Mouse (Mus musculus) lung, postnatal 25 days (tissue): ENCODE results near the gene Lpcat1.

Experiments
- DNase-seq: peaks from one replicate; pipeline ENCODE4 v3.0.0; 2022; ENCODE audit warnings: low spot score

The Lpcat1 gene

DNA sequence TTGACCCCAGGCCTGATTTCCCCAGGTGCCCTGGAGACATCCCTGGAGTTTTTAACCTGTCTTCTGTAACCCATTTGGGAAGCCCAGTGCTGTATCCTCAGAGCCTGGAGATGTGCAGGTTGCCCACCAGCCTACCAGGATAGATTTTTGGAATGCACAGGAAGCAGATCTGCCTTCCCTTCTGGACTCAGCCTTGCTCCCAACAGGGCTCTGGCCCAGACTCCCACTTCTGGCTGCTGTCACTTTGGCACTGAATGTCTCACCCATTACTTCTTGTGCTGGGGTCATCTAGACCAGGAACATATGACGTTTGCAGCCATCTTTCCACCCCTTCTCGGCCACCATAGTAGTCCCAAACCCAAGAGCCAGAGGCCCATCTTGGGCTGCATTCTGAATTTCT lies 10.8 kb downstream of the Lpcat1 start:
- no peak for DNase-seq

DNA sequence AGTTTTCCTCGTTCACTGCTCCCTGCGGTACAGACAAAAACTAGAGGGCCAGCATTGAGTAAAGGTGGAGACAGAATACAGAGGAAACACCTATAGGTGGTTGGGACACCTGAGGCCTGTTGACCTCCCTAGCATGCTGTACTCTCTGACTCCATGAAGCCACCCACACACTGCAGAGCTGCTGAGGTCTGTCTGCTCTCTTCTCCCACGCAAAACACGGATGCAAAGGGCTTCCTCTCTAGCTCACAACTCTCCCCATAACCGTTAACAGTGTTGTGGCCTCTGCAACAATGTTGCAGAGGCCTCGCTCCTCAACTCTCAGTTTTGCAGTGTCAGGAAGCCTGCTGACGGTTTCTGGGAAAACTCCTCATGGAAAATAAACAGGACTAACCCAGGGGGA lies 15.5 kb downstream of the Lpcat1 start:
- no peak for DNase-seq

DNA sequence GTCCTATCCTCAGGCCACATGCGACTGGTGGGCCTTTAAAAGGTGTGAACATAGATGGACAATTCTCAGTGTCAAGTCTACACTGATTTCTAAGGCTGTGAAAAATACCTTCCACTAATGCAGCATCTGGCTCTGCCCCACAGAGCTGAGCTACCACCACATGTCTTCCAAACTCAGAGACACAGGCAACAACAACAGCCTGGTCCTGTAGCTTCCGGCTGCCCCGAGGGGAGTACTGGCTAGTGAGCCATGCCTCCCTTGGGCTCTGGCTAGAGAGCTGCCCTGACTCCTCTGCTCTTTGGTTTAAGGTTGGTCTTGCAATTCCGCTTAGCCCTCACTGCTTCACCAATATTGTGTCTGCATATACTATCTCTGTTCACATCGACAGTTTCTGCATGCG lies 16.3 kb downstream of the Lpcat1 start:
- no peak for DNase-seq

DNA sequence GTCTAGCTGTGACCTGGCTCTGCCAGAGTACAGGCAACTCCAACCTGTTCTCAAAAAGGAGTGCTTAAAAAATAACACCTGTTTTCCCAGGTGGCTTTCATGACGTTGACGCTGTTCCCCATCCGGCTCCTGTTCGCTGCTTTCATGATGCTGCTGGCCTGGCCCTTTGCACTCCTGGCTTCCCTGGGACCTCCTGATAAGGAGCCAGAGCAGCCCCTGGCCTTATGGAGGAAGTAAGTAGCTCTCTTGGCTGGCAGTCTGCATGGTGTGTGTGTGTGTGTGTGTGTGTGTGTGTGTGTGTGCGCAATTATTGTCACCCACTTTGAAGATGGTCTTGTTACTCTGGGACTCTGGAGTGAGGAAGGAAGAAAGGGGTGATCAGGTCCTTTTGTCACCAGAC lies 17.2 kb downstream of the Lpcat1 start:
- DNase-seq = no peak

DNA sequence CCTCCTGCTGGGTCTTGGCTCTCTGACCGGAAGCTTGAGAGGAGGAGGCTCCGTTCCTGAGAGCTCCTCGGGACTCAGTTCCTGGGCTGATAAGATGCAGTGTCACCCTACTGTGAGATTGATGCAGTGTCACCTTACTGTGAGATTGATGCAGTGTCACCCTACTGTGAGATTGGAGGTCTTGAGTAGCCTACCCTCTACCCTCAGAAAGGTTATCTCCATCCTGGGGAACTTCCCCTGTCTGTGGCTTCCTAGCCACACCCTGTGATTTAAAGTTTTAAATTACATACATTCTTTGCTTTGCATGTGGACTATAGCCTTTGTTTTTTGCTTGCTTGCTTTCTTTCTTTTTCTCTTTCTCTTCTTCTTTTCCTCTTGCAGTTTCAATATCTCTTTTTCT lies 21.1 kb downstream of the Lpcat1 start:
- DNase-seq = no peak

DNA sequence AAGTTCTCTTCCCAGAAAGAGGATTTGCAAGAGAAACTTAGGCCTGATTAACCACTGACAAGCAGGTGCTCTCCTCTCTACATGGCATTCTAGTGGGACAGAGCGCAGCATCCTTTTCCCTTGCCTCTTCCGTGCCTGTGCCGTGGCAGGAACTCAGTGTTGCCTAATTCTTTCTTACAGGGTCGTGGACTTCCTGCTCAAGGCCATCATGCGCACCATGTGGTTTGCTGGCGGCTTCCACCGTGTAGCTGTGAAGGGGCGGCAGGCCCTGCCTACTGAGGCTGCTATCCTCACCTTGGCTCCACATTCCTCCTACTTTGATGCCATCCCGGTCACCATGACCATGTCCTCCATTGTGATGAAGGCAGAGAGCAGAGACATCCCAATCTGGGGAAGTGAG lies 21.7 kb downstream of the Lpcat1 start:
- DNase-seq = no peak

DNA sequence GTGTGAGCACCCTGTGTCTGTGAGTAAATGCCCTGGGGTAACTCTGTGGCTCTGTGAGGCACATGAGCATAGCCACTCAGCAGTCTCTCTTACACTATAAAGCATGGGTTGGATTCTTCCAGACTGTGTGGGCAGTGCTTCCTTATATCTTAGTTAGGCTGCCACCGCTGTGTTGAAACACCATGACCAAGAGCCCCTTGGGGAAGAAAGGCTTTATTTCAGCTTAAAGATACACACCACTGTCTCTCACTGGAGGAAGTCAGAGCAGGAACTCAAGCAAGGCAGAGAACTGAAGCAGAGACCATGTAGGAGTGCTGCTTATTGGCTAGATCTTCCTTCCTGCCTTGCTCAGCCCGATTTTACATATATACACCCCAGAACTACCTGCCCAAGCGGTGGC lies 23.0 kb downstream of the Lpcat1 start:
- DNase-seq = peak; percentile 49

DNA sequence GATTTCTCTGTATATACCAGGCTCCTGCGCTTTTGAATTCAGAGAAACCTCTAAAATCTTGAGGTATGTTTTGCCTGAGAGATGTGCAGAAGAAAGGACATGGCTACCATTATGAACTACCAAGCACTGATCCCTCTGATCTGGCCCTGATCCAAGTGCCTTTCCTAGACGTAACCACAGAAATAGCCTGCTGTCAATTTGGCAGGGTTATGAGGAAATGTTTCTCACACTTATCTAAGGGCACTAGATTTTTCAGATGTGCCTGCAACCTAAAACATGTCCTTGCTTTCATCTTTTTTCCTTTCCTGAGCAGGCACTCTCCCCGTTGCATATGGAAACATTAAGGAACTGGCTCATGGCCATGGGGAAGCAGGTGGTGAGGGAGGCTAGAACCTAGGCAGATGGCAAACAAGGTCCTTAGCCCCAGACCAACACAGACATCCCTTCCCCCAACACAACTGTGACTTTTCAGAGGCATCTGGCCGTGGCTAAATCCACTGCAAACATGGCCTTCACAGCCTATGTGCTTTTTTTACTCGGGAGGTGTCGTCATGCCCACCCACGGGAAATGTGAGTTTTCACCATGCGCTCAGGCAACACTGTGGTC lies 23.7 kb downstream of the Lpcat1 start:
- no peak for DNase-seq

DNA sequence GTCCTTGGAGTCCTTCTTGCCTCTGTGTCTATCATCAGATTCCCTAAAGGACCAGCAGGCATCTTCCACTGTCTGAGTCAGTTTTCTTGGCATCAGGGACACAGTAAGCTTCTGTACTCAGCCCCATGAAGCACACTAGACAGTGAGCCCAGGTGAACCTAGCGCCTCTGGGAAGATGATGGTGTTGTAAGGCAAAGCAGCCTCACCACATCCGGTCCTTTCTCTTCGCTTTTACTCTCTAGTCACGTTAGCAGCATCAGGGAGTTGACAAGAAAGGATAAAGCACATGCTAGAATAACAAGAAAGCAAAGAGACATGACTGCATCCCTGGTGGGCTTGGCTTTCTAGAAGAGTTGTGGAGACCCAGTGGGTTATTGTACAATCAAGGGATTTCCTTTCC lies 26.2 kb downstream of the Lpcat1 start:
- DNase-seq = no peak

DNA sequence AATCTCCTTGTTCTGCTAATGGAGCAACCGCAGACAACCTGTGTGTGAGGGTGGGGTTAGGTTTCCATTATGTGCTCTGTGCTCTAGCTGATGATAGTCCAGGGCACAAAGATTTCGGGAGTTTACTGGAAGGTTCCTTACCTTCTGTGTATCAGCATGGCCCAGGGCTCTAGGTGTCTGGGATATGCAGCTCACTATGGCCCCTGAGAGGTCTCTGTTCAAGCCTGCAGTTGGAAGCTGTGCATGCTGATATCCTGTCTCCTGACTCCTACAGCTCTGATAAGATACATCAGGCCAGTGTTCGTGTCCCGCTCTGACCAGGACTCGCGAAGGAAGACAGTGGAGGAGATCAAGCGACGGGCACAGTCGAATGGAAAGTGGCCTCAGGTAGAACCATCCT lies 27.5 kb downstream of the Lpcat1 start:
- no peak for DNase-seq

DNA sequence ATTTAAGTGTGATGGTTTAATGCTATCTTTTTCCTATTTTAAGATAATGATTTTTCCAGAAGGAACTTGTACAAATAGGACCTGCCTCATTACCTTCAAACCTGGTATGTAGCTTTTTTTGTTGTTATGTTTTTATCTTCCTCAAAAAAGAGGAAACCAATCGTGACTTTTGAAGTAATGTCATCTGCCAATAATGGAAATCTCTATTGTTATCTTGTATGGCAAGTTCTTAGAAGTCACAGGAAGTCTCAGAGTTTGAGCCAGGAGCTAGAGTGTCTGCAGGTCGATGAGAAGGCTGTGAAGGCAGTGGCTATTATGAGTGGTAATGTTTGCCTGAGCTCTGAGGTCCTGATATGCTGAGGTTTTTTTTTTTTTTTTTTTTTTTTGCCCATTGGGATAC lies 29.1 kb downstream of the Lpcat1 start:
- DNase-seq = no peak

DNA sequence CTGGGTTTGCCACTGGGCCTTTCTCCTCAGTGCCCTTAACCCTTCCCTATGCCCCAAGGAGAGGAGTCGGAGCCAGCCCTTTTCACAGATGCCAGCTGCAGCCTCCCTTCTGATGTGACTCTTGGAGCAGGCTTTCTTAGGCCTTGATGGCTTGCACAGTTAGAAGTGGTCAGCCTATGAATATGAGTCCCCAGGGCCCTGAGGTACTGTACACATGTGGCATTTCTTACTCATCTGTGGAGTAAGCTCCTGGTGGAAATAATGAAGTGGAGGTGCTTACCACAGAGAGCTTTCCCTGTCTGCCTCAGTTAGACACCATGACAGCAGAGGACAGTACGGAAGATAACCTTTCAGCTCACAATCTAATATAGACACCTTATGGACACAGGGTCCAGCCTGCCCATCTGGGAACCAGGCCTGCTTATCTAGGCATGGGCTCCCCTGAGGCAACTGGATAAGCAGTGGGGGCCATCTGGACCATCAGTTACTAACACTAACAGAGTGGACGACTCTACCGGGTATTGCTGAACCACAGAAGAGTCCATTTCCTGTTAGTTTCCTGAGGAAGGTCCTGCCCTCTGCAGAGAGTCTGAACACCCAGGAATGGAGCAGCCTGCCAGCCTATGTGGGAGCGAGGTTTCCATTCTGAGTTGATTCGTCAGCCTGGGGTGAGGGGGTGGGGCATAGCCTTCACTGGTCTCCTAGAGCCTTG lies 33.1 kb downstream of the Lpcat1 start:
- peak; percentile 54 for DNase-seq

DNA sequence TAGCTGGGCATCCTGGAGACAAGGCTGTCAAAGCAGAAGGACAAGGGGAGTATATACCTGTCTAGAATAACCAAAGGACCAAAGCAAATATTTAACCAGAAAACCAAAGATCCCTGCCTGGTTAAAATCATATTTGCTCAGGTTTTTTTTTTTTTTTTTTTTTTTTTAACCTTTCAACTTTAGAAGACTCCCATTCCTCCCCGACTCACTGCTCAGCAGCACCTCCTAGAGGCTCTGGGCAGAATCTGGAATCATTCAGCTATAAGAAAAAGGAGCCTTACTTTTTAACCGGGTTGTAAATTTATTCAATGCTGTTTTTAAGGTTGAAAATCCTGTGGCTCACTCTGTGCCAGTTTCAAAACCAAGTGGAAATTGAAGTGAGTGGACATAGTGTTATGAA lies 35.7 kb downstream of the Lpcat1 start:
- no peak for DNase-seq

DNA sequence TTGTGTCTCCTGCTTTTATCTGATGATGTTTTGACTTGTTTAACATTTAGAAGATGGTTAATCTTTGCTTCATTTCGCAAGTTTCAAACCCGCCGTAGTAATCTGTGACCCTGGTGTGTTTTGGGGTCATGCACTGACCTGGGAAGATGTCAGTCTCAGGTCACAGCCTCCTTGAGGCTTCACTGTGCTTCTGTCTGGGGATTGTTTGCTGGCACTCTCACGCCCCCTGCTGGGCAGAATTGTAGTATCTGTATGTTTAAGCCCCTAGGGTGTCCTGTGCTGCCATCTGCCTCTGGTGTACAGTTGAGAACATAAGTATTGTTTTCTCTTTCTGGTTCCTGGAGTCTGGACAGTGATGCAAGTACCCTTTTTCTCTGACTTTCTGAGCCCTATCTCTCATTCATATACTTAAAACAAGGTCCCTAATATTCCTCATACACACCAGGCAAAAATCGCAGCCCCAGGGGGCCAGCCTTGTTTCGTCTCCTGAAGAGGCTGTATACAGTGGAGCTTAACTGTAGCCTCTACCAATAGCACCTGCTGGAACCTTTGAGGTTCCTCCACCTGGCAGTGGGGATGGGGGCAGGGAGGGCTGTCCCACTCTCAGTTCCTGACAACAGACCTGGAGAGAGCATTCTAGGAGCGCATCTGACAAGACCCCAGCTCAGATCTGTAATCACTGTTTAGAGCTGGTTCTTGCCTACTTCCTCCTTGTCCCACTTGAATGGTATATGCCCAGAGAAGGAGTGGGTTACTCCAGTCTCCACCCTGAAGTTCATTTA lies 38.9 kb downstream of the Lpcat1 start:
- peak; percentile 80 for DNase-seq

DNA sequence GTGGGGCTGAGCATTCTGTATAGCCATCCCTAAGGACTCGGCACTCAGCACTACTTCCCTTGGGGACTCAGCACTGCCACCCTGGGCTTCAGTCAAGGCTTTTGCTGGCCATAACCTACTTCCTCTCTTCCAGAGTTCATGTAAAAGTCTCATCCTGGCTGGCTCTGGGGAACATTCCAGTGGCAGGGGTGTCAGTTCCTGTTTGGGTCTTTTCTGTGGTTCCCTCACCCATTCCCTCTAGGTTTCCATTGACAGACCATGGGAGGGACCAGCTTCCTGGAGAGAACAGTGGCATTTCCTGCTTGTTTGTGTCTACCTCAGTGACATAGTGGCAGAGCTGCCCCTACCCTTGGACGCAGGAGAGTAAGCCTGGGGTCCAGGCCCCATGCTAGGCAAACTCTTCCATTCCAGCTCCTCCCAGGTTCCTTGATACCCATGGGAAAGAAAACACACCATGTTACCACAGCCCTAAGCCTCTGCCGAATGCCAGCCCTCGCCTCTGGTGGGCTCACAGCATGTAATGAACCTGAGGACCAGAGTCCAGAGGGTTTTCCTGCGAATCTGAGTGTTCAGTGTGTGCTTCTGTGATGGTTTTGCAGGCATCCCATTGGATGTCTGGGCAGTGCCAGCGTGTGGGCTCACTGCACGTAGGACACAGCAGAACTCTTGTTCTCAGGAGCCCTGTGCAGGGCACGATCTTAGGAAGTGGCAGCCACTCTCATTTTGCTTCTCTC lies 42.0 kb downstream of the Lpcat1 start:
- peak; percentile 59 for DNase-seq

DNA sequence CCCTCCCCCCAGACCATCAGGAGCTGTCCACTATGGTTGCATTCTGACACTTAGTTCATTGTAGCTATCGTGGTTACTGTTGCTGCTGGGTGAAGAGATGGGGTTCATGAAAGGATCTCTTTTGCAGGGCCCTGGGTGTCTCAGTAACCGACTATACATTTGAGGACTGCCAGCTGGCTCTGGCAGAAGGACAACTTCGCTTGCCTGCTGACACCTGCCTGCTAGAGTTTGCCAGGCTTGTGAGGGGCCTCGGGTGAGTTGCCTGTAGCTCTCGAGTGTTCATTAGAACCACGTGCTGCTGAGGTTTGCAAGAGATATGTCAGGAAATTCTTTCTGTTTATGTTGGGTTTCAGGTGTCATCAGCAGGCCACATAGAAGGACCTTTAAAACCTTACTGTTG lies 42.9 kb downstream of the Lpcat1 start:
- no peak for DNase-seq

DNA sequence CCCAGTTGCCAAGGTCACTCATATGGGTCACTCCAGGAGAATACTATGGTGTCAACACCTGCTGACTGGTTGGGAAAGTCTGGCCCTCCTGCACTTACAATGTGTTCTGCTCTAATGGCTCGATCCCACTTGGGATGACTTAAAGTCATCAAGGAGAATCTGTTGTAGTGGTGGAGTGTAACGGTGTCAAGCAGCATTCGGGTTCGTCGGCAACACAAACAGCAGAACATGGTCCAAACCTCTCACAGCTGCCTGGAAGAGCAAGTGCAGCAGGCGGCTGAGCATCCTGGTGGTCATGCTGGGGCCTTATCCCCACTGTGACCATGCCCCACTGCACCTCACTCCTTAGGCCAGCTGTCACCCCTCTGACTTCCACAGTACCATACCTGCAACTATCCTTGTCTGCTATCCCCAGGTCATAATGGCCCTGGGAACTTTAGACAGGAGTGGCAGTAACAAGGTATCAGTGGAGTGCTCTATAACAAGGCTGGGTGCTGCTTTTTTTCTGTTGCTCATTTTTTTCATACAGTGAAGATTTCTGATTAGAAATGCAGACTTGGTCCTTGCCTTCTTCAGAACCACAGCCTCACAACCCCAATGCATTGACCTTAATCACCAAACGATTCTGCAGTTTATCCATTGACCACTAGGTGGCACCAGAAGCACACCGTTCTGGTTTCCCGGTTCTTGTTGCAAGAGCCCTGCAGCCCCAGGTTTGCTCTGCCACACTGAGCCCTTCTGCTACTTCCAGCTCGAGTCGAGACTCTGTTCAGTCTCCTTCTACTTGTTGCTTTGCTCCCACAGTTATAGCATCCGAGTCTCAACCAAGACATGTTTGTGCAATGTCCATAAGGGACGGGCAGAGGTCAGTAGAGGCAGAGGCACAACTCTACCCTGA lies 46.0 kb downstream of the Lpcat1 start:
- peak; percentile 72 for DNase-seq

DNA sequence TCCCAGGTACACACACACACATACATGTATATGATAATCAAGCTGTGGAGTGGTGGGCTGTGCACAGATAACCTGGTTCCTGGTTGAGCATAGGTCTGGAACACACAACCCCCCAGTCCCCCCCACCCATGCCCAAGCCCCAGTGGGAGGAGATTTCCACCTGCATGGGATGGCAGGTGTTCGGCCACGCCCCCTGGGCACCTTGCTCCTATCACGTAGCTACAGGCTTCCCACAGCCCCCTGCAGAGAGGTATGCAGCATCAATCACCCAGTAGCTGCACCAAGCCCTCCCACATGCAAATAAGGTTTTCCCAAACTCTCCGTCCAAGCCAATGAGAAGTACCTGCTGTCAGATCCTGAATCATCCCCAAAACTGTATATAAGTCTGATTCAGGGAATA lies 49.9 kb downstream of the Lpcat1 start:
- DNase-seq = no peak

DNA sequence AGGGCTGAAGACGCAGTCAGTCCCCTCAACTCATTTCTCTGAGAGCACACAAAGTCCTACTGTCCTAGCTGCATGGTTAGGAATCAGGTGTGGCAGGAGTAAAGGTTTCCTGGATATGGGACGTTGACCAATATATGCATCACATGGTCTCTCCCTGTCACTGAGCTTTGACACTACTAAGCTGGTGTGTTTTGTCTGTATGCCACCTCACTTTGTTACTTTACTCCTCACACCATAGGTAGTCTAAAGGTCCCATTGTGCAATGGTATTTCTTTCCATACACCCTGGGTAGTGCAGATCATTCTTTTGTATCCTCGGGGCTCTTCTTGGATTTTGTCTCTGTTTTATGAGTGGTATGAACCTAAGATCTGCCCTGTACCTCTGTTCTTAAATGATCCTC lies 66.7 kb downstream of the Lpcat1 start:
- DNase-seq = no peak

DNA sequence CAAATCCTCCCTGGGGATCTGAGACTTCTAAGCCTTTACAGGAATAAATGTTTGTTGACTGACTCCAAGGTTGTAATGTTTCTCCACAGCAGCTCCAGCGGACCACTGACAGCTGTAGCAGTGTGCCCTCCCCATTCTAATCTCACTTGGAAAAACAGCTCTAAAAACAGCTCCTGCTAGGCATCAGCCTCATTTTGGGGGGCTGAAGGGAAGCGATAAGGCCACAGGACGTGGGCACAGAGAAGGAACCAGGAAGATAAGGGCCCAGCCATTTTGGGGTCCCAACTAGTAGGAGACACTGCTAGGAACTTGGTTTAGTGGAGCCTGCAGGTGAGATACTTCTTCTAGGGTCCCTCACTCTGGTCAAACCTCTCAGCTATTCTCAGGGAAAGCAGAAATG lies 68.3 kb downstream of the Lpcat1 start:
- no peak for DNase-seq

DNA sequence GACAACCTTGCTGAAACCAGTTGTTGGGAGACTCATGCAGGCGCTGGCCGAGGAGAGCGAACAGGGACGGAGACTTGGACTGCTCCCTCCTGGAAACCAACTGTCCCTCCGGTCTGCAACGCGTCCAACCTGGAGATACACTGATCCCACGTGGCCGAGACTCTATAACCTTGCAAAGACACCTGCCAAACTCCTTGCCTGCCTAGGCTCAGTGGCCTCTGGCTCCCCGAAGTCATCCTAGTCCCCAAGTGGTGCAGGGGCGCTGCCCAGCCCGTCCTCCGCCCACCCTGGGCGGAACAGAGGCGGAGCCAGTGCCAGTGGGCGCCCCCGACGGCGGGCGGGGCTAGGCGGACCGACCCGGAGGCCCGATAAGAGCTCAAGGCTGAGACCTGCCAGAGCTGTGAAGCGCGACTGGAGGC lies 69.4 kb downstream of the Lpcat1 start, which contains the start of gene Slc6a3:
Gene Slc6a3 (plus strand): TSS at position 345 of the 419 bp plus-strand sequence.
- peak; percentile 51 for DNase-seq

DNA sequence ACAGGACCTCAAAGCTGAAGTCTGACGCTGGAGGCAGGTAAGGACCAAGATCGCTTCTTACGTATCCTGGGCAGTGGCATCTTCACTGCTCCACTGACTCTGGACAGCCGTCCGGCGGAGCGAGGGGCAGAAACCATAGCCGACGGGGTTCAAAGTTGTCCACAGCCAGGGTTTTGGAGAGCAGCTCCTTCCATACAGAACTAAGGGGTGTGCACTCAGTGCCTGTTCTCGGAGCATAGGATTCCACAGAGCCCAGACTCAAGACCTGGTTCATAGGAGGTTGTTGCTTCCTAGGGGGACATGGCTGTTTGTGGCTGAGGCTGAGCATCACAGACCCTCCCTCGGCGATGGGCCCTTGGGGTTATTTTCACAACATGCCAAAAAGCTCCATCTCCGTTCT lies 69.8 kb downstream of the Lpcat1 start:
- no peak for DNase-seq
